Mouse (Mus musculus): Measurements from ENCODE around the gene Tmem132b. TPM values are rescaled to one million over a fixed set of nuclear protein-coding genes. Genes with fewer than 3 reads are reported as not detected.

The Tmem132b gene
- polyA plus RNA-seq (2015; fragmentation: Nextera tagmentation; extraction: Ambion mirVana) = 0.04 TPM in 1 of 2 replicates, not detected in the other

GRCm38 (mm10) chr5:125531634-125532033, at the start of gene Tmem132b:
Gene Tmem132b, plus strand, starts transcription at chr5:125531774.

Other genes with a start within 250 kb of the Tmem132b start
- 52.7 and 56.7 TPM in 2 replicates for gene Scarb1, start 190.7 kb upstream of the Tmem132b start, polyA plus RNA-seq (2015; fragmentation: Nextera tagmentation; extraction: Ambion mirVana)
- 0.42 and 0.52 TPM in 2 replicates for gene Gm10382, start 142.5 kb upstream of the Tmem132b start, polyA plus RNA-seq (2015; fragmentation: Nextera tagmentation; extraction: Ambion mirVana)
- gene Ubc, start 141.6 kb upstream of the Tmem132b start, polyA plus RNA-seq (2015; fragmentation: Nextera tagmentation; extraction: Ambion mirVana) = 427 and 428 TPM in 2 replicates
- 5.3 and 7.9 TPM in 2 replicates for gene Dhx37, start 97.7 kb upstream of the Tmem132b start, polyA plus RNA-seq (2015; fragmentation: Nextera tagmentation; extraction: Ambion mirVana)
- gene Bri3bp, start 90.2 kb upstream of the Tmem132b start, polyA plus RNA-seq (2015; fragmentation: Nextera tagmentation; extraction: Ambion mirVana) = 43.0 TPM in 2 replicates
- 7.7 and 11.4 TPM in 2 replicates for gene Aacs, start 56.0 kb upstream of the Tmem132b start, polyA plus RNA-seq (2015; fragmentation: Nextera tagmentation; extraction: Ambion mirVana)